Mouse (Mus musculus) mesoderm, embryonic 11.5 days (tissue): ENCODE measurements around the gene Ptprj.
"Not testable (repeated sequence)": the region's sequence is repeated elsewhere in the genome, so short reads cannot be mapped to it uniquely, and the experiment has no call there.

Source experiments
- DNase-seq: peaks from one replicate; pipeline ENCODE4 v3.0.0-alpha.2; 2012; ENCODE audit warnings: low read depth, low spot score

The Ptprj gene

GRCm38 (mm10) chr2:90480747-90481308 is 99.6 kb downstream of the Ptprj start:
- DNase-seq: no peak

- no peak for DNase-seq
Observed at GRCm38 (mm10) chr2:90478531-90478930, 101.9 kb downstream of the Ptprj start.

DNA sequence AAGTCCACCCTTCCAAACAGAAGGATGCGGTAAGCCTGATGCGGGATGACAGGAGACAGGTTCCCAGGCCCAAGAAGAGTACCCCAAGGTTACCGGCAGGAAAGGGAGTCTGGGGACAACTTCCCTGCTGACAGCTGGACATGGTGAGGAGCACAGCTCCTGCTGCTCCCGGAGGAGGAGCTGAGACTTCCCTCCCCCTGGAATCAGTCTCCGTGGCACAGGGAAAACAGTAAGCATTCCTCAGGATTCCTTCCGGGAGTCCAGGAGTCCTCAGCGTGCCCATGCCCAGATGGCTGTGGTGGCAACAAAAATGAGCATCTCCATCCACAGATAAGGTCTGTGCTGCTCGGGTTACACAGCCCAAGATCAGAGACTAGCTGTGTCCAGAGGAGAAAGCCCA is 102.8 kb downstream of the Ptprj start:
- DNase-seq: no peak

GRCm38 (mm10) chr2:90476792-90477191 is 103.7 kb downstream of the Ptprj start:
- no peak for DNase-seq

DNA sequence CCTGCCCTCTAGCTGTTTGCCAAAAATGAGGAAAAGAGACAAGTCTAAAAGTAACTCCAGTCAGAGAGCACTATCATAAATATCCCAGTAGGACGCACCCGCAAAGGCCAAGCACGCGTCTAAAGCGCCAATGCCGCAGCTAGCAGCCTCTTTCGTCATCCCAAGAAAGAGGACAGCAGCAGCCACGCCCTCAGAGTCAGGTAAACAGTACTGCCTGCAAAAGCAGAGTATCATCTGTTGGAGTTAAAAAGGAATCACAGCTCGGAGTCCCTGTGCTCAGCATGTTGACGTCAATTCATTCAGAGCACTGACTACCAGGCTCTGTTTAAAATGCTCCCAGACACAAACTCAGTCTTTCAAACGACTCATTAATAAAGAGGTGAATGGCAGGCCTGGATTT is 104.1 kb downstream of the Ptprj start:
- DNase-seq: no peak

DNA sequence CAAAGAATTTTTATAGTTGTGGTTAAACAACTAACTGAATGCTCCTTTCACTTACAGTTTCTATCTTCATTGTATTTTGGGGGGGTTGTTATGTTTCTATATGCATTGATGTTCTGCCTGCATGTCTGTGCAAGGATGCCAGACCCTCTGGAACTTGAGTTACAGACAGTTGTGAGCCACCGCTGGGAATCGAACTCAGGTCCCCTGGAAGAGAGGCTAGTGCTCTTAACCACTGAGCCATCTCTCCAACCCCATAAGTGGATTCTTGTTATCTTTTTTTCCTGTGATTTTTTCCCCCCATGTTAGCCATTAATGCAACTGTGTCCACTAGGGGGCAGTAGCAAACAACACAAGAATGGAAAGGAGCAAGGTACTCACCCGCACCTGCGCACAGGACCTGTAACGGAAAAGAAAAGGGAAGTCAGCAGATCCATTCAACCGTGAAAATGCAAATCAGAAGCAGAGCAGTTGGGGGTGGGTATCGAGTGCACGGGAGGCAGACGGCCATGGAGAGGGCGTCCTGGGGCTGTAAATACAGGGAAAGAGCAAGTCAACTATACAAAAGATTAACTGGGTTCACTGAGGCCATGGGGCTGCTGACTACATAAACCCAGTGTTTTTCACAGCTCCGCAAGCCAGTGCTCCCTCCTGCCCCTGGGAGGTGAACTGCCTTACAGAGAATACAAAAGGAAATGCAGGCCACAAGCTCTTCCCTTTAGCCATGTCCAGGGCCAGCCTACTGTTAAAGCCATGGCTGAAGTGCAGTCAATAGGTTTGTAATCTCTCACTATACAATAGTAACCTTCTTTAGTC is 105.6 kb downstream of the Ptprj start:
- peak; percentile 94 for DNase-seq

GRCm38 (mm10) chr2:90472701-90473100 is 107.7 kb downstream of the Ptprj start:
- no peak for DNase-seq

DNA sequence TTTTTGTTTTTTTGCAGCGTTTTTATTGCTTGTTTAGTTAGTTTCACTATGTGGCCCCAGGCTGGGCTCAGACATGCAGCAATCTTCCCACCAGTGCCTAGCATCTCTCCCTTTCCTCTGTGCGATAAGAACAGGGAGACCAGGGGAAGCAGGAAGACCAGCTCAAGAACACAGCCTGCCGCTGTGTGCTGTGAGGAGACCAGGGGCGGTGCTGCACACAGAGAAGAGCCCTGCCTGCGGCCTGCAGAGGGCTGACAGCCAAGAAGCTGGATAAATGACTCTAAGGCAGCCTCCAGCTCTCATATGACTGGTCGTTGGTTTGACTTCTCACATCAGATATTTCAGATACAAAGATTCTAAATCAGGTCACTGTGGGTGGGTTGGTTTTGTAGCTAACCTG is 110.3 kb downstream of the Ptprj start:
- no peak for DNase-seq

DNA sequence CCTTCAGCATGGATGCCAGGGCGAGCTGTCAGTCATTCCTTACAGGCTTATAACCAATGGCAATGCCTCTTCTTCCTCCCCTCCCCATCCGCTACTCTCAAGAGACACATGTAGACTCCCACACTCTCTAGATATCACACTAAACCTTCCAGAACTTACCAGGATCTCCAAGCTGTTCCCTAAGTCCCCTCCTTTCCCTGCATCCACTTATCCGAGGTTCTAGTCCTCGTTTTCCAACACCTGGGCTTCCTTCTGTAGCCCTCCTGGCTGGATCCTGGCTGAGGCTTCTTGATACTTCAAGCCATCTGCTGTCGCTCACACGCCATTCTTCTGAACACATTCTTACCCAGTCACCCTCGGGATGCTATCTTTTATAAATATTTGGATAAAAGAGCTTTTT is 114.0 kb downstream of the Ptprj start:
- no peak for DNase-seq

- no peak for DNase-seq
Observed at GRCm38 (mm10) chr2:90463735-90464134, 116.7 kb downstream of the Ptprj start.

- DNase-seq: no peak
Observed at GRCm38 (mm10) chr2:90462252-90462651, 118.2 kb downstream of the Ptprj start.

DNA sequence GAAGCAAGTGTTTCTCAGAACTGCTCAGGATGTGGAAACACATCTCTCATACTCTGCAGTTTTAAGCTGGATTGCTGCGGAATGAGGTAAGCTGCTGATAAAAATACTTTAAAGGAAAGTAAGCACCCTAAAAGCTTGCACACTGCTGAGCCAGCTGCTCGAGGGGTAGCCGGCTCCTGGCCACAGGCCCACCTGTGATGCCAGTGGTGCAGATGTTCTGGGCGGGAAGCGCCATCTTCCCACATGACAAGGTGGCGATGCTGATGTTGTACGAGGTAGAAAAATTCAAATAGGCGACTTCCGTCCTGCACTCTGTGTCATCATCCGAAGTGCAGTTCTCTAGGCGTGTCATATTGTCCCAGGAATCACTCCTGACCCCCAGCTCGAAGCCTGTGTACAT is 122.5 kb downstream of the Ptprj start:
- DNase-seq: no peak

DNA sequence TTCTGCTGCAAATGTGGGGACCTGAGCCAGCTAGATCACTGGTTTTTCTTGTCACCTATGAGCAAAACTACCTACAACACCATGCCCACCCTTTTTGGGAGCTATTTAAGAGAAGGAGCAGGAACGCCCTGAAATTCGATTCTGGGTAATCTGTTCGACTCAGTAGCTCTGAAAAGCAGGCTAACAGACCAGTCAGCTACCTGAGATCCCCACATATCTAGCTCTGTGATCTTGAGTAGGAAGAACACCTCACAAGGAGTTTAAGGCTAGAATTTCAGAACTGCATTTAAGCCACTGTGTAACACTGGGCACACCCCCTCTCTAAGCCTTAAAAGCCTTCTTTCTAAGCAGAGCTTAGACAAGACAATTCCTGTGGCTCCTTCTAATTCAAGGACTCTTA is 128.1 kb downstream of the Ptprj start:
- no peak for DNase-seq

DNA sequence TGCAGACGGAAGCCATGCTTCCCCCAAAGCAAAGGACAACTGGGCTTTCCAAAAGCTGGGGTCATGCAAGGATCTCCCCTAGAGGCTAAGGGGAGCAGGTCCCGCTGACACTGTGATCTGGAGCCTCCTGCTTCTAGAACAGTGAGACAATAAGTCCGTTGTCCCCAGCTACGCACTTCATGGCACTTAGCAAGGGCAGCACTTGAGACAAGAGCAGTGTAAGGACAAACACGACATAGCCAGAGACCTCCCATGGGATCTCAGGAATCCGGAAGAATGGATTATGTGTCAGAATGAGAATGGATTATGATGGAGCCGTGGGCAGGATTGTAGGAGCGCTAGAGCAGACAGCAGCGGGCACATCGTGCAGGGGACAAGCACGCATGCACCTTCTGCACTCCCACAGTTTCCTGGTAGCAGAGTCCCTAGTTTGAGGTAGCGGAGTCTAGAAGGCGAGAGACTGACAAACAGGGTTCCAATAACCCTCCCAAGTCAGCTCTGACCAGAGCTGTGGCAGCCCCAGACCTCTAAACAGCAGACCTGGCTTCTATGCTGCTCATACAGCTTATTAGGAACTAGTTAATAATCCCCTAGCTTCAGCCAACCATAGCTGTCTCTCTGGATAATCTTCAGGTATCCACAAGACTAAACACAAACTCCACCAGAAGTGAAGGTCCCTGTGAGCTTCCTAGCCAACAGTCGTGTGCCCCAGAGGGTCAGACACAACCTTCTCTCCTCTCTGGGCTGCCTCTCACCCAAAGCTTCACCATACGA is 131.3 kb downstream of the Ptprj start:
- no peak for DNase-seq

DNA sequence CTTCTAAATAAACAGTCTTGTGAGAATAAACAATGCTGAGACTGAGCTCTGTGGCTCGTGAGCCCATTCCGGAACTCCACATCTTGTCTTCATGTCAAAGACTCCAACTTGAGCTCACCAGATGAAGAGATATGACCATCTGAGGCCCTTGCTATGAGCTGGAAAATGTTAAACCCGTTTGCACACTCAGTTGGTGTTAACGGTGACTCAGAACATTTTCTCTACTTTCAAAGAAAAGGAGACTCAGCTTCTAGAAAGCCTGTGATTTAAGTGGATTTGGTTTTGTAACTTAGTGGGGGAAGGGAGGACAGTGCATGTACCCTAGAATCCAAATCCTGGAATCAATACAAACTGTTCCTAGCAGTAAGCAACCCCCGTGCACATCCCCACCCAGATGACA is 136.6 kb downstream of the Ptprj start:
- no peak for DNase-seq

DNA sequence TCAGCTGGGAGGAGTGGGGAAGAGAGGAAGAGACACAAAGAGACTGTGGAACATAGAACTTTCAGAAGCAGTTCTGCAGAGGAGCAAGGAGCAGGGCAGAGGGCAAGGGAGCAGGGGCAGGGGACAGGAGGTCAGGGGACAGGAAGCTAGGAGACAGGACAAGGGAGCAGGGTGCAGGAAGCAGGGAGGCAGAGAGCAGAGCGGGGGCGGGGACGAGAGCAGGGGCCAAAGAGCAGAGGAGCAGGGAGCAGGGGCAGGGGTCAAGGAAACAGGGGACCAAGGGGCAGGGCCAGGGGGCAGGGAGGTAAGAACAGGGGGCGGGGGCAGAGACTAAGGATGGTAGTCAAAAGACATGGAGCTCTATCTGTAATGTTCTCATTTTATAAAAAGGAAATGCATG is 138.6 kb downstream of the Ptprj start:
- DNase-seq: not testable (repeated sequence)

DNA sequence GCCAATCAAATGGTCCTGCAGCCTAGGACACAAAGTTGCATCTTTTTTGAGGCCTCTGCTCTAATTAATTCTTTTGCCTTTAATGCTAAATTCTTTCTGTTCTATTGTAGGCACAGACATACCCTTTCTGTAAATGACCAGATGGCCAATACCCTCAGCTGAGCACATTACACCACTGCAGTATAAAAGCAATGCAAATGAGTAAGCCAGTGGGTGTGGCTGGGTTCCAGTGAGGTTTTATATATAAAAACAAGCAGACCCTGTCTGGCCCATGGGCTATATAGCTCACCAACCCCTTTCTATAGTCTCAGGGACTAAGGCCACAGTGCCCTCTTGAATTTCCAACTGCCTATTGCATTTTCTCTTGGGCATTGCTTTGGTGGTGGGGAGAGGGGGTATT is 140.3 kb downstream of the Ptprj start:
- DNase-seq: not testable (repeated sequence)

DNA sequence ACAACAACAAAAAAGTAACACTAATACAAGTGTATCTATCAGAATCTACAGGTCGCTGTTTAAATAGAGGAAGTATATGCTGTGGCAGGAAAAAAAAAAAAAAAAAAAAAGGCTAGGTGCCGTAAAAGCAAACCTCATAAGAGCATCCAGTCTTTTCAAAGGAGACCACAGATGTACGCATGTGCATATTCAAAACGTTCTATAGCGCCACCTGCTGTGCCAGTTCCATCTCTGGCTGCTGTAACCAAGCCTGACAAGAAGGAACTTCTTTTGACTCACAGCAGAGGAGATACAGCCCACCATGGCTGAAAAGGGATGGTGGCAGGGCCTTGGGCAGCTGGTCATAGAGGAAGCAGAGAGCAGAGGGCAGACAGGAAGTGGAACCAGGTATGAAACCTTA is 143.0 kb downstream of the Ptprj start:
- DNase-seq: not testable (repeated sequence)

- DNase-seq: not testable (repeated sequence)
Observed at GRCm38 (mm10) chr2:90429782-90430181, 150.7 kb downstream of the Ptprj start.

DNA sequence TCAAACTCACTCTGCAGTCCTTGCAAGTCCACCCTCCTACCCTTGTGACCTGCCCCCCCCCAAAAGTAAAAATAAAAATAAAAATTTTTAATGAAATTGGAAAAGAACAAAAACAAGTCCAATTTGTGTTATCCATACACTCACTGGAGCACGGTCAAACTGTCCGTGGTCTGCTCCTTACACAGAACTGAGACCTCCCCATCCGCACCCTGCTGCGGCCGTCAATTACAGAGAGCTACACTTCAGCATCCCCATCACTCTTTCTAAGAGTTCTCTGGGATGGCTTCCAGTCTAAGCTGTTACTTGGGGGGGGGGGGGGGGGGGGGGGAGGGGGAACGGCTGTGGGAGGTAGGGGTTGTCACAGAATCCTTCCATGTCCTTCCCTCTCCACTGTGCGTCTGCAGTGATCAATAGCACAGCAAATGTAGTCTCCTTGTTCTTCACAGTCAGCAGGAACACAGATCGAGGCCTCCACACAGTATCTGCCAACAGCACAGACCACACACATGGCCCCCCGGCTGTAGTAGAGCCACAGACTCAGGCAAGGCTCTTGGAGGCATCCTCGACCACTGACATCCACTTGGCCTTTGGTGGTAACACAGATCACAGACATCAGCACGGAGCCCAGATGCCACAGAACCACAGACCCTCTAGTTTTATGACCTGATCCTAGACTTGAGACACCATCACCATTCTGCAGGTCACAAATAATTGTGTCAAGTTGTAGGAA is 151.3 kb downstream of the Ptprj start:
- not testable (repeated sequence) for DNase-seq

DNA sequence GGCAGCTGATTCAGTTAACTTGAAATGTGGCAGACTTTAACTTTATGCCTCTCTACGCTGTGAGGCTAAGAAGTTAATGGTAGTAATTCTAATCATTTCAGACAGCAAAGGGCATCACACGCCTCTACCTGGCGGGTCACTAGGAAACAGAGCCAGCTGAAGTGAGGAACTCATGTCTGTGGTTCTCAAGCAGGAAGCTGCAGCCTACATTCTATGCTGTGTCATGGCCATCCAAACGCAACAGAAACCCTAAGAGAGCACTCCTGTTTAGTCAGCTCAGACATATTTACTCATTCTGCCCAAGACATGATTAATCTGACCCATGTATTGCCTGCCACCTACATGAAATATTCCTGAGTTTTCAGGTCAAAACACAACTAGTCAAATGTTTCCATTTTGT is 155.5 kb downstream of the Ptprj start:
- DNase-seq: not testable (repeated sequence)

GRCm38 (mm10) chr2:90422282-90422681 is 158.2 kb downstream of the Ptprj start:
- DNase-seq: not testable (repeated sequence)
